Mouse (Mus musculus) liver, embryonic 14.5 days (tissue): ENCODE data around the gene Capn2. TPM values are rescaled to one million over a fixed set of nuclear protein-coding genes. Genes with fewer than 3 reads are reported as not detected.

Experiments used
- ATAC-seq: fragments of 200-750 bp; cut with Nextera tagmentation; 2 replicates; pipeline ENCODE4 v1.8.0; 2017; ENCODE audit warnings: moderate number of reproducible peaks, mild to moderate bottlenecking, moderate library complexity; ENCODE audit not compliant: insufficient read depth
- DNase-seq, 3 experiments: peaks; one replicate each; pipeline ENCODE4 v3.0.0-alpha.2; 2012 to 2013; ENCODE audit warnings: low read depth in 3 of 3, low spot score in 3 of 3
- H3K27ac ChIP-seq: fragments of 300-500 bp; sonication (generic); 2 replicates; pipeline ENCODE4 v1.5.1; 2014; ENCODE audit warnings: moderate library complexity, mild to moderate bottlenecking, control low read depth, inconsistent platforms
- H3K27me3 ChIP-seq: fragments of 300-500 bp; sonication (generic); 2 replicates; pipeline ENCODE4 v1.6.1; 2014; ENCODE audit warnings: mild to moderate bottlenecking, low read length, moderate library complexity; ENCODE audit not compliant: control insufficient read depth, insufficient read depth
- H3K36me3 ChIP-seq: fragments of 300-500 bp; sonication (generic); replicated peaks from 2 replicates; pipeline ENCODE4 v1.6.1; 2014; ENCODE audit warnings: low read depth; ENCODE audit not compliant: control insufficient read depth, insufficient read depth
- H3K4me1 ChIP-seq, 2 experiments: fragments of 200-500 bp in 1 of 2; fragments of 300-500 bp in 1 of 2; sonication (generic) in 1 of 2; replicated peaks; 2 replicates each; pipeline ENCODE4 v1.6.1; 2012 to 2014; ENCODE audit warnings: antibody characterized with exemption in 1 of 2, inconsistent platforms in 1 of 2, low read length in 1 of 2; ENCODE audit not compliant: control insufficient read depth in 2 of 2, insufficient read depth in 2 of 2
- H3K4me2 ChIP-seq: fragments of 300-500 bp; sonication (generic); 2 replicates; pipeline ENCODE4 v1.6.1; 2014; ENCODE audit warnings: low read depth, mild to moderate bottlenecking, control low read depth, moderate library complexity
- H3K4me3 ChIP-seq, 2 experiments: fragments of 200-500 bp in 1 of 2; fragments of 300-500 bp in 1 of 2; sonication (generic) in 1 of 2; 2 replicates each; pipeline ENCODE4 v1.5.1; 2012 to 2014; ENCODE audit warnings: low read depth in 2 of 2, low read length in 2 of 2, mild to moderate bottlenecking in 2 of 2, control low read depth in 1 of 2, inconsistent platforms in 1 of 2, moderate library complexity in 1 of 2; ENCODE audit not compliant: insufficient read depth in 1 of 2
- H3K9ac ChIP-seq: fragments of 300-500 bp; sonication (generic); replicated peaks from 2 replicates; pipeline ENCODE4 v1.6.1; 2014; ENCODE audit warnings: mild to moderate bottlenecking, control low read depth, moderate library complexity
- H3K9me3 ChIP-seq: fragments of 300-500 bp; sonication (generic); 2 replicates; pipeline ENCODE4 v1.6.1; 2016; ENCODE audit warnings: low read length, mixed read lengths; ENCODE audit not compliant: control insufficient read depth
- CTCF ChIP-seq: IDR thresholded peaks from 2 replicates; pipeline ENCODE4 v1.5.1; 2016; ENCODE audit warnings: antibody characterized with exemption, low read depth, control low read depth
- EP300 ChIP-seq: IDR thresholded peaks from 2 replicates; pipeline ENCODE4 v1.6.1; 2016; ENCODE audit warnings: antibody characterized with exemption, low read depth
- WGBS: fragments of 180-500 bp; shearing (Covaris S2); extraction: QIAGEN DNeasy Blood & Tissue Kit; methylation state at CpG from one replicate; pipeline ENCODE4 v1.1.7; 2014; ENCODE audit not compliant: insufficient replicate concordance; 5-methylcytosine and 5-hydroxymethylcytosine counted together
- polyA plus RNA-seq, 2 experiments: library from polyadenylated mRNA; depleted of rRNA in 1 of 2; stranded (reverse) in 1 of 2; unstranded in 1 of 2; fragments of >200 nt; fragmentation: Nextera tagmentation in 1 of 2; extraction: Ambion mirVana in 1 of 2; gene quantifications; 2 replicates each; pipeline versions ENCODE4 v1.2.1 to v1.2.3; 2012 to 2014

Capn2 gene
- polyA plus RNA-seq, 2 experiments = 9.8 to 13.6 TPM

DNA sequence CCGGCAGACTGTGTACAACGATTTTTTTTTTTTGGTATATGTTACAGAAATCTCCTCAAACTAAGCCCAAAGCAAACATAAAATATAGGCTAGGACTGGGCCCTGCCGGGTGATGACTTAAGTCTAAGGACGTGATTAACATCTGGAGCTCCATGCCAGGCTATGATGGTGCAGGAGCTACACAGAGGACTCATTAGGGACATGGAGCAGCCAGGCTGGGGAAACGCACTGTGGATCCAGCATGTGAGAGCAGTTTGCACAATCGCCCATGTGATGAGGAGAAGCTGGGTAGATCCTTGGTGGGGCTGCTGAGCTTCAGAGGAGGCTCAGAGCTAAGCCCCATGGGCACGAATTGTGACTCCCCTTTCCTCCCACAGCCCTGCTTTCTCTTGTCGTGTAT is 33.4 kb upstream of the Capn2 start:
- H3K27ac ChIP-seq = no peak overlapping the region
- 60% methylated on average over 8 of the region's 8 CpGs for WGBS

DNA sequence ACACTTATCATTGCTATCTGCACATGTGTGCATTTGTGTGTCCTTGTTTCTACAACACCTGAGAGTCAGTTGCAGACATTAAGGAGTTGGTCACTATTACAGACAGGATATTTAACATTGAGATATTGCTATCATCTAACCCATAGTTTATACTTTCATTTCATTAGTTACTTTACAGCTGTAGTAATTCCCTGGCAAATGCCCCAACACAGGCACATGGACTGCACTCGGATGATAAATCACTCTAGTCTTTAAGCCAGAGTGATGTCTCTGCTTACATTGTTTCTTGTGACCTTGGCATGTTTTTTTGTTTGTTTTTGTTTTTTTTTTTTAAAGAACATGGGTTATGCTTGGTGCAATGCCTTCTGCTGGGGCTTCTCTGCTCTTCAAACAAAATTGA is 26.5 kb upstream of the Capn2 start:
- Histone ChIP-seq H3K27me3 (no peaks in the 10 kb centered on the region), H3K27ac (no peak overlapping the region), H3K4me1 (peaks cover 0 to under 1% of the 10 kb centered on the region in 2 experiments; a peak in 1 of 4 replicates), H3K36me3 (no peaks in the 10 kb centered on the region), H3K4me3 (no peak overlapping the region), H3K9ac (no peak overlapping the region), H3K4me2 (no peak overlapping the region), H3K9me3 (no peaks in the 10 kb centered on the region)
- DNase-seq (no peak), ATAC-seq (no peak)
- TF ChIP-seq EP300 = no peak
- TF ChIP-seq CTCF = no peak
- WGBS = 46% methylated on average over 1 of the region's 1 CpGs

More for the DNA sequence above, 33.4 kb upstream of the Capn2 start:
- TF ChIP-seq CTCF (no peak), EP300 (no peak)
- no peak overlapping the region for H3K9ac ChIP-seq
- no peaks in the 10 kb centered on the region for H3K9me3 ChIP-seq
- ATAC-seq = no peak
- DNase-seq = no peak
- H3K27me3 ChIP-seq = no peaks in the 10 kb centered on the region
- no peak overlapping the region for H3K4me3 ChIP-seq
- H3K4me2 ChIP-seq = no peak overlapping the region
- H3K4me1 ChIP-seq = no peaks in the 10 kb centered on the region
- H3K36me3 ChIP-seq = no peaks in the 10 kb centered on the region

DNA sequence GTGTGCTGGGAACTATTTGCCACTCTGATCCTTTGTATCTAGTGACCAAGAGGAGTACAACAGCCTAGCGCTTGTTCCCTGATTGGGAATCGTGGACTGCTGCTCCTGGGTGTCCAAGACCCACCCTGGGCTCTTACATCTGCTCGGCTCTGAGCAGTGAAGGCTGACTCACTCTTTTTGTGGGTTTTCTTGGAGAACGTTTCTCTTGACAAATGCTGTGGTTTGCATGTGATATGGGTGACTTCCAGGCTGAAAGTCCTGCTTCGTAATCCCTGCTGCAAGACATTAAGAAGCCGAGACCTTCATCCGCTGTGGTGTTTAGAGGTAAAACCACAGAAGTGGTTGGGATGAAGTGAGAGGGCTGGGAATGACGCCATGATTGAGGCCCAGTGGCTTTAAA is 25.7 kb upstream of the Capn2 start:
- Histone ChIP-seq H3K4me2 (no peak overlapping the region), H3K36me3 (no peaks in the 10 kb centered on the region), H3K27ac (no peak overlapping the region), H3K9me3 (no peaks in the 10 kb centered on the region), H3K4me3 (no peak overlapping the region), H3K4me1 (peaks cover 0 to 2% of the 10 kb centered on the region in 2 experiments; a peak in 1 of 4 replicates), H3K27me3 (no peaks in the 10 kb centered on the region), H3K9ac (no peak overlapping the region)
- ATAC-seq (no peak), DNase-seq (no peak)
- 29% methylated on average over 8 of the region's 8 CpGs for WGBS
- TF ChIP-seq EP300 (no peak), CTCF (no peak)

DNA sequence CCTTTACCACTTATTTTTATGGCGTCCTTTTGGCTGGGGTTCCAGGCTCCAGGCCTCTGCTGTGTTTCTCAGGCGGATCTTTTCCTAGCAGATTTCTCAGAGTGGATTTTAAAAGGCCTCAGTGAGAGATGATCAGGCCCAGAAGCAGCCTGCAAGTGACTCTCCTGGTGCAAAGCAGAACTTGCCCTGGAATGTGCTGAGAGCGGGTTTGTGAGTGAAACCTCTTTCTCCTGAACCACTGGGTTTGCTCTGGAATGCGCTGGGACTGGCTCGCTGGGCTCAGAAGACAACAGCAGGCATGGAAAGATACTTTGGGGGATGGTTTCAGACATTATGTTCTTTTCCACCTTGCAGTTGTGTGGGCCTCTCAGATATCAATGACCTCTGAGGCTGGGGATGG is 24.7 kb upstream of the Capn2 start:
- Histone ChIP-seq H3K36me3 (no peaks in the 10 kb centered on the region), H3K9me3 (no peaks in the 10 kb centered on the region), H3K27me3 (no peaks in the 10 kb centered on the region), H3K4me2 (no peak overlapping the region), H3K9ac (no peak overlapping the region), H3K4me3 (no peak overlapping the region), H3K27ac (no peak overlapping the region), H3K4me1 (peaks cover 0 to 2% of the 10 kb centered on the region in 2 experiments; a peak in 1 of 4 replicates)
- DNase-seq (no peak), ATAC-seq (no peak)
- WGBS = 49% methylated on average over 5 of the region's 5 CpGs
- TF ChIP-seq CTCF (no peak), EP300 (no peak)

DNA sequence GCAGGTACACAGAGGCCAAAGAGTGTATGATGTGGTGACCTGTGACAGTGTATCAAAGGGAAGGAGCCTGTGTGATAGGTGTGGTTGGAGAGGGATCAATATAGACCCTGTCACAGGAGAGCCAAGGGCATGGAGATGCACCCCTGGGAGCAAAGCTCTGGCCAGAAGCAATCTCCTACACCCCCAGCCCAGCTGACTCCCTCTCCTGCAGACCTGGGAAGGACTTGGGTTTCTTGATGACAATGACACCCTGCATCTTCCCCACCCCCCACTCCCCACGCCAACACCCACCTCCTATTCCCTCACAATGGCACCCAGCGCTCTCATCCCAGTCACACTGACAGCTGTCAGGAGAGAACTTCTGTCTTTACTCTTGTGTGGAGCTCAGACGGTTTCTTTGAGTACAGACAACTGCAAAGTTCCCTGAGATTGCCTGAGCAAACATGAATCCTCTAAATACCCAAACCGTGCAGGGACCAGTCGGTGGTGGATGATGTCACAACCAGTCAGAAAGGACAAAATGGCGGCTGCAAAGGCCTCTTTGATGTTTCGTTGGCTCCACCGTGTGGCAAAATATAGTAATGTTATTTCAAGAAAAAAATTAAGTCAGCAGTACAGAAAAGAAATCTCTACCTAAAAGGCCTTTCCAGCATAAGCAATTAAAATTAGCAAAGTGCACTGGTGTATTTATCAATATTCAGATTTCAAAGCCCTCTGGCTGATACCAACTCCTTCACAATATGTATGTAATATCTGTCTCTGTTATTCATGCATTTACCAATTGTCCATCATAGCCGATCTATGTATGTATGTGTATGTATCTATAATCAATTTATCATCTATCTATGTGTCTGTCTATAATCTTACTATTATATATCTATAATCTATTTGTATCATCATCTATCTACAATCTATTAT is 21.9 kb upstream of the Capn2 start:
- H3K4me1 ChIP-seq = peaks cover 0 to 2% of the 10 kb centered on the region in 2 experiments; a peak in 1 of 4 replicates
- no peak overlapping the region for H3K27ac ChIP-seq
- TF ChIP-seq EP300 (no peak), CTCF (peak; percentile 59)
- H3K9me3 ChIP-seq = no peaks in the 10 kb centered on the region
- peak overlapping the region; percentile 23 for H3K9ac ChIP-seq
- peak; percentile 49 to 61 (median 57) for DNase-seq
- peak; percentile 47; the same call in 1 of the 2 replicates for ATAC-seq
- no peaks in the 10 kb centered on the region for H3K36me3 ChIP-seq
- no peaks in the 10 kb centered on the region for H3K27me3 ChIP-seq
- H3K4me2 ChIP-seq = peak overlapping the region; percentile 52
- peak overlapping the region; percentile 21 to 53; a peak in 2 of 4 replicates for H3K4me3 ChIP-seq
- WGBS = 17% methylated on average over 9 of the region's 9 CpGs
